Mouse (Mus musculus): ENCODE data around the gene Galntl6. TPM values are rescaled to one million over a fixed set of nuclear protein-coding genes. Genes with fewer than 3 reads are reported as not detected.

Gene Galntl6
- polyA plus RNA-seq, 1 experiment from 2014 or later: 0.20 TPM

- Histone ChIP-seq H3K4me2 (replicated peaks; ENCODE audit: low read depth) (no peak overlapping the region), H3K36me3 (ENCODE audit: control insufficient read depth, insufficient read depth) (no peaks in the 10 kb centered on the region), H3K27me3 (replicated peaks; ENCODE audit: control insufficient read depth, insufficient read depth, low read length) (no peaks in the 10 kb centered on the region), H3K9ac (ENCODE audit: low read depth, low read length) (no peak overlapping the region), H3K4me3 (ENCODE audit: low read depth, low read length) (no peak overlapping the region), H3K9me3 (ENCODE audit: control insufficient read depth) (no peaks in the 10 kb centered on the region), H3K4me1 (replicated peaks; ENCODE audit: control insufficient read depth, insufficient read depth, low read length) (no peaks in the 10 kb centered on the region), H3K27ac (ENCODE audit: low read depth, low read length) (no peak overlapping the region)
- no peak for ATAC-seq
- no peak for TF ChIP-seq CTCF (IDR thresholded peaks at IDR 0.05; ENCODE audit: low read depth)
Observed at GRCm38 (mm10) chr8:58824347-58824746, 88.1 kb downstream of the Galntl6 start.

GRCm38 (mm10) chr8:58805190-58805589 is 107.2 kb downstream of the Galntl6 start:
- Histone ChIP-seq H3K9me3 (ENCODE audit: control insufficient read depth) (no peaks in the 10 kb centered on the region), H3K27ac (ENCODE audit: low read depth, low read length) (no peak overlapping the region), H3K27me3 (replicated peaks; ENCODE audit: control insufficient read depth, insufficient read depth, low read length) (no peaks in the 10 kb centered on the region), H3K4me2 (replicated peaks; ENCODE audit: low read depth) (no peak overlapping the region), H3K4me3 (ENCODE audit: low read depth, low read length) (no peak overlapping the region), H3K36me3 (ENCODE audit: control insufficient read depth, insufficient read depth) (no peaks in the 10 kb centered on the region), H3K4me1 (replicated peaks; ENCODE audit: control insufficient read depth, insufficient read depth, low read length) (no peaks in the 10 kb centered on the region), H3K9ac (ENCODE audit: low read depth, low read length) (no peak overlapping the region)
- no peak for TF ChIP-seq CTCF (IDR thresholded peaks at IDR 0.05; ENCODE audit: low read depth)
- no peak for ATAC-seq

- Histone ChIP-seq H3K9me3 (ENCODE audit: control insufficient read depth) (no peaks in the 10 kb centered on the region), H3K4me2 (replicated peaks; ENCODE audit: low read depth) (no peak overlapping the region), H3K4me1 (replicated peaks; ENCODE audit: control insufficient read depth, insufficient read depth, low read length) (no peaks in the 10 kb centered on the region), H3K4me3 (ENCODE audit: low read depth, low read length) (no peak overlapping the region), H3K36me3 (ENCODE audit: control insufficient read depth, insufficient read depth) (no peaks in the 10 kb centered on the region), H3K27me3 (replicated peaks; ENCODE audit: control insufficient read depth, insufficient read depth, low read length) (no peaks in the 10 kb centered on the region), H3K27ac (ENCODE audit: low read depth, low read length) (no peak overlapping the region), H3K9ac (ENCODE audit: low read depth, low read length) (no peak overlapping the region)
- no peak for TF ChIP-seq CTCF (IDR thresholded peaks at IDR 0.05; ENCODE audit: low read depth)
- 58% methylated on average over 1 of the region's 1 CpGs for WGBS
- ATAC-seq: no peak
Observed at GRCm38 (mm10) chr8:58801847-58802246, 110.6 kb downstream of the Galntl6 start.

- no peaks in the 10 kb centered on the region for H3K4me1 ChIP-seq (replicated peaks; ENCODE audit: control insufficient read depth, insufficient read depth, low read length)
- TF ChIP-seq CTCF (IDR thresholded peaks at IDR 0.05; ENCODE audit: low read depth): no peak
Observed at GRCm38 (mm10) chr8:58753769-58754168, 158.7 kb downstream of the Galntl6 start.

GRCm38 (mm10) chr8:58737963-58738362 is 174.5 kb downstream of the Galntl6 start:
- H3K4me3 ChIP-seq (ENCODE audit: low read depth, low read length): no peak overlapping the region
- no peak for ATAC-seq
- H3K9ac ChIP-seq (ENCODE audit: low read depth, low read length): no peak overlapping the region

More at GRCm38 (mm10) chr8:58753769-58754168, 158.7 kb downstream of the Galntl6 start:
- Histone ChIP-seq H3K9me3 (ENCODE audit: control insufficient read depth) (no peaks in the 10 kb centered on the region), H3K36me3 (ENCODE audit: control insufficient read depth, insufficient read depth) (no peaks in the 10 kb centered on the region), H3K27me3 (replicated peaks; ENCODE audit: control insufficient read depth, insufficient read depth, low read length) (no peaks in the 10 kb centered on the region), H3K27ac (ENCODE audit: low read depth, low read length) (no peak overlapping the region), H3K9ac (ENCODE audit: low read depth, low read length) (no peak overlapping the region), H3K4me3 (ENCODE audit: low read depth, low read length) (no peak overlapping the region), H3K4me2 (replicated peaks; ENCODE audit: low read depth) (no peak overlapping the region)
- 74% methylated on average over 2 of the region's 2 CpGs for WGBS
- no peak for ATAC-seq

GRCm38 (mm10) chr8:58691761-58692160 is 220.7 kb downstream of the Galntl6 start:
- TF ChIP-seq CTCF (IDR thresholded peaks at IDR 0.05; ENCODE audit: low read depth): no peak
- H3K4me2 ChIP-seq (replicated peaks; ENCODE audit: low read depth): no peak overlapping the region
- no peaks in the 10 kb centered on the region for H3K9me3 ChIP-seq (ENCODE audit: control insufficient read depth)
- 82% methylated on average over 3 of the region's 3 CpGs for WGBS
- no peak overlapping the region for H3K27ac ChIP-seq (ENCODE audit: low read depth, low read length)
- no peak overlapping the region for H3K4me3 ChIP-seq (ENCODE audit: low read depth, low read length)
- no peak for ATAC-seq
- no peaks in the 10 kb centered on the region for H3K4me1 ChIP-seq (replicated peaks; ENCODE audit: control insufficient read depth, insufficient read depth, low read length)
- no peaks in the 10 kb centered on the region for H3K27me3 ChIP-seq (replicated peaks; ENCODE audit: control insufficient read depth, insufficient read depth, low read length)
- no peak overlapping the region for H3K9ac ChIP-seq (ENCODE audit: low read depth, low read length)
- H3K36me3 ChIP-seq (ENCODE audit: control insufficient read depth, insufficient read depth): no peaks in the 10 kb centered on the region

More at GRCm38 (mm10) chr8:58737963-58738362, 174.5 kb downstream of the Galntl6 start:
- H3K9me3 ChIP-seq (ENCODE audit: control insufficient read depth): no peaks in the 10 kb centered on the region
- no peaks in the 10 kb centered on the region for H3K36me3 ChIP-seq (ENCODE audit: control insufficient read depth, insufficient read depth)
- no peaks in the 10 kb centered on the region for H3K27me3 ChIP-seq (replicated peaks; ENCODE audit: control insufficient read depth, insufficient read depth, low read length)
- no peak for TF ChIP-seq CTCF (IDR thresholded peaks at IDR 0.05; ENCODE audit: low read depth)
- no peak overlapping the region for H3K27ac ChIP-seq (ENCODE audit: low read depth, low read length)
- WGBS: 89% methylated on average over 3 of the region's 3 CpGs
- no peaks in the 10 kb centered on the region for H3K4me1 ChIP-seq (replicated peaks; ENCODE audit: control insufficient read depth, insufficient read depth, low read length)
- no peak overlapping the region for H3K4me2 ChIP-seq (replicated peaks; ENCODE audit: low read depth)

GRCm38 (mm10) chr8:58677847-58678450 is 234.5 kb downstream of the Galntl6 start:
- Histone ChIP-seq H3K9ac (ENCODE audit: low read depth, low read length) (no peak overlapping the region), H3K27ac (ENCODE audit: low read depth, low read length) (no peak overlapping the region)
- TF ChIP-seq CTCF (IDR thresholded peaks at IDR 0.05; ENCODE audit: low read depth): no peak

More at GRCm38 (mm10) chr8:58677847-58678450, 234.5 kb downstream of the Galntl6 start:
- no peaks in the 10 kb centered on the region for H3K4me1 ChIP-seq (replicated peaks; ENCODE audit: control insufficient read depth, insufficient read depth, low read length)
- no peak for ATAC-seq
- no peaks in the 10 kb centered on the region for H3K27me3 ChIP-seq (replicated peaks; ENCODE audit: control insufficient read depth, insufficient read depth, low read length)
- H3K9me3 ChIP-seq (ENCODE audit: control insufficient read depth): no peaks in the 10 kb centered on the region
- H3K36me3 ChIP-seq (ENCODE audit: control insufficient read depth, insufficient read depth): no peaks in the 10 kb centered on the region
- H3K4me3 ChIP-seq (ENCODE audit: low read depth, low read length): no peak overlapping the region
- H3K4me2 ChIP-seq (replicated peaks; ENCODE audit: low read depth): no peak overlapping the region
- 33% methylated on average over 6 of the region's 6 CpGs for WGBS
